Mouse (Mus musculus) frontal cortex, postnatal 25 days (tissue): ENCODE data around the gene Tmem178.

Experiments used
- DNase-seq, 2 experiments: peaks; one replicate each; pipeline ENCODE4 v3.0.0; 2022; ENCODE audit warnings: low spot score in 2 of 2

Gene Tmem178

GRCm38 (mm10) chr17:81047930-81048564 lies 103.6 kb downstream of the Tmem178 start:
- no peak for DNase-seq
